Mouse (Mus musculus): ENCODE data around the gene Cisd2.

The Cisd2 gene

DNA sequence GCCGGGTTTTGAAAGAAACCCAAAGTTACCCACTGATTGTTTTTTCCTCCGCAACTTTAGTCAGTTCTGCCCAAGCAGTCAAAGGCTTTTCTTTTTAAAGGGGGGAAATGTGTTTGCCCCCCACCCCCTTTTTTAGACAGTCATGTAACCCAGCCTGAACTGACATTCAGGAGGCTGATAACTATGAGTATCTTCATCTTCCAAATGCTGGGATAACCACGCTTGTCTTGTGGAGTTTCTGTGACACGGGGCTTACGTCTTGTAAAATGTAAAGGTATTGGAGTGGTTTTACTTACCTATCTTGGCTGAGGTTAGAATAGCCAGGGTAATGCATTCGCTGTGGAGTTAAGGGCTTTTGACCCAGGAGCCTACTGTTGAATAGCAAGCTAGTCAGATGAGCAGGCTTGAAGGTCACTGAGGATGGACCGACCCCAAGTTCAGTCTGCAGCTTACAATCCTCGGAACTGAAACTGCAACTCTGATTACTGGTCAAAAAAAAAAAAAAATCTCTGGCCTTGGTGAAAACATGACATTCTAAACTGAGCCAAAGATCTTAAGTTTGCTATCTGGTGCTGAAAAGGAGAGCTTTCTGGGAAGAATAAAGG, at the start of gene Cisd2:
Gene Cisd2 (minus strand): TSS at position 318 of the 605 bp plus-strand sequence.
- DNase-seq (ENCODE audit: low spot score) = peak; percentile 31

DNA sequence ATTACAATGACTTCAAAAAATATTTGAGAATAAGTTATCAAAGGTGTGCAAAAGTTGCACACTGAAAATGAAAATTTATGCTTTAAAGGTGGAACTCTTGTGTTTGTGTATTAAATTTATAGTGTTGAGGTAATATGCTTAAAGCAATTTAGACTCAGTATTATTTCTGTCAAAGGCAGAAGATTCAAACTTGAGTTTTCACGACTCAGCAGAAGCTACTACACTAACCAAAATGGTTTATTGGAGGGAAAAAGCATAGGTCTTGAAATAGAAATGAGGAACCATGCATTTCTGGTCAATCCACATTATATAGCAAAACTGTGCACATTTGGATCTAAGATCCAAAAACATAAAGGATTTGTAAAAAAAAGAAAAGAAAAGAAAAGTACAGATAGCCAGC, 47.1 kb upstream of the Cisd2 start:
- DNase-seq (ENCODE audit: low spot score) = no peak

GRCm38 (mm10) chr3:135469974-135470373, 46.2 kb upstream of the Cisd2 start:
- no peak for DNase-seq (ENCODE audit: low spot score)

DNA sequence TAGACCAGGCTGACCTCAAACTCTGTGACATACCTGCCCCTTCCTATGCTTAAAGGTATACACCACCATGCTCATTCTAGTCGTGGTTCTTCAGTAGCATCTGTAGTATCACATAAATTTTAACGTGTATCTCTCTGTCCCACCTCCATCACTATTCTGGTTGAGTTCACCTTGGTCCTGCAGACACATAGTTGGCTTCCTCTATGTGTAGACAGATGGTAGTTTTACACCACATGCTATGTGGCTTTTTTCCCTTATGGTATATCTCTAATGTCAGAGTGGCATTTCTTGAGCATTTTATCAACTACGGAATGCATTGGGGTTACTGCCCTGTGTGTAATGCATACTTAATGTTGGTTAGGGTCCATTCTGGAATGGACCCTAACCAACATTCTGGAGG, 45.4 kb upstream of the Cisd2 start:
- no peak for DNase-seq (ENCODE audit: low spot score)

DNA sequence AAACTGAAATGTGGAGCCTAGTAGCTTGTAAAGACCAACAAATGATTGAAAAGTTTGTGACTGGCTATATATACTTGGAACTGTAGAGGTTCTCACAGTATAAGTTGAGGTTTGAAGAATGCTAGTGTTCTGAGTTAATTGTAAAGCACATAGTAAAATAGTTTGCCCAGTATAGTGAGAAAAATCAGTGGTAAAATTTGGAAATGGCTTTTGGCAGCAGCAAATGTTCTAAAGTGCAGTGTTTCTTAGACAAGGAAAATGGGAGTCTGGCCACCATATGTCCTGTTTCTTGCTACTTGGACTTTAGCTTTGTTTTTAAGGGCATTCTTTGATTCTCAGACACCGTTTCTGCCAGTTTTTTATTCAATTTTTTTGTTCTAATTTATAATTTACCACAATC, 44.7 kb upstream of the Cisd2 start:
- DNase-seq (ENCODE audit: low spot score) = no peak

DNA sequence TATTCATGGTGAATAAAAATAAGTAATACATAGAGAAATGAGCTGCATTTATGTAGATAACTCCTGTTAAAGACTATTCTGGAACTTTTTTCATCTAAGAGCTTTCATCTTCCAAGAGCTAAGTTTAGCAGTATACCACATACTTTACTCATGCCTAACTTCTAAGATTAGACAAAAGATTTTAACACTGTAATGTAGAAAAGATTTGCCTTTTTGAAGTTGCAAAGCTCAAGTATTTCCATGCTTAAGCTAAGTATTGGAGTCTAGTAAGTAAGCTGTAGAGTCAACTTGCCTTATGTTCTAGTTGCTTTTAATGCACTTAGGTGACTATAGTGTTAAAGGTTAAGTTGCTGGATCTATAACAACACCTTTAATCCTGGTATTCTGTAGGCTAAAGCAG, 35.3 kb upstream of the Cisd2 start:
- DNase-seq (ENCODE audit: low spot score) = no peak

DNA sequence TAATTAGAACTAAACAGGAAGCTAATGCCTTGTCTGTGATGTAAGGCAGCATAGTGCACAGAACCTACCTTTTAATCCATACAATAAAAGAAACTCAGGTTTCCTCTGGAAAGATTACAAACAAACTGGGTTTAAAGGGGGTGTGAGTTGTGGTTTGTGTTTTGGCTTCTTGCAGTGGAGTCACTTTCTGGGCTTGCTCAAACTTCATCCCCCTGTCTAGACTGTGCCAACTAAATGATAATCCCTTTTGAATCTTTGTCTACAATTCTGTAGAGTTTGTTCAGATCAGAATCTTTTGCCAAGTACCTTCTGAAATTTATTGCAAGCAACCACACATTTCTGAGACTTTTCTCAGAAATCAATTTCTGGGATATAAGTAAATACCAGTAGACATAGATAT, 21.2 kb upstream of the Cisd2 start:
- no peak for DNase-seq (ENCODE audit: low spot score)

DNA sequence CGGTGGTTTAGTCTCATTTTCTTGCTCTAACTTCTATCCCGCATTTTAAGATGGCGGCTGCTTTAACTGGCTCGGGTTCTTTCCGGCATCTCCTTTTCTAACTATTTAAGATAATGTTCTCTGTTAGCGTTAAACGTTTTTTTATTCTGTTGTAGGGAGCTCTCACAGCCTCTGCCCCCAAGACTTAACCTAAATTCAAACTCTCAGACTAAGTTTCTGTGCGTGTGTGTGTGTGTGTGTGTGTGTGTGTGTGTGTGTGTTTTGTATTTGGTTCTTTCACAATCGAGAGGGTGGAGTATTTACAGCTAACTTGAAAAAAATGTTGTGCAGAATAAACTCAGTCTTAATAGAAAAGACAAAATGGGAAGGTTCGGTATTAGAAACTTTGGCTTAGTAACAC, 16.9 kb upstream of the Cisd2 start:
- DNase-seq (ENCODE audit: low spot score) = no peak

DNA sequence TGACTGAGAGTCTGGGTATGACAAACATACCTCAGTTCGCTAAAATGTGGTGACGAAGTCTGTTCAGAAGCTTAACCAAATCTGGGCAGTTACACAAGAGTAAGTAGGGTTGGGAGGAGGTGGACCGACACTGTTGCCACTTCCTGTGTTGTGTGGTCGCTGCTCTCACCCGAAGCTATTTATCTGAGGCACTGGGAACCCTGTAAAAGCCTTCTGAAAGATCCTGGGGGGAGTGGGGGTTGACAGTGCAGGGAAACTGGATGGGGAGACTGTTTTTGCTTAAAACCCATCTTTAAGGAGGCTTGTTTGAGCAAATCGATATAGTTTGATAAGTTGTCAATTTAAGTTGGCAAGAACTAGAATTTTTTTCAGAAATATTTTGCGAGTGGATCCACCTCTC, 16.5 kb upstream of the Cisd2 start:
- DNase-seq (ENCODE audit: low spot score) = peak; percentile 34

GRCm38 (mm10) chr3:135439651-135440050, 15.9 kb upstream of the Cisd2 start:
- no peak for DNase-seq (ENCODE audit: low spot score)

DNA sequence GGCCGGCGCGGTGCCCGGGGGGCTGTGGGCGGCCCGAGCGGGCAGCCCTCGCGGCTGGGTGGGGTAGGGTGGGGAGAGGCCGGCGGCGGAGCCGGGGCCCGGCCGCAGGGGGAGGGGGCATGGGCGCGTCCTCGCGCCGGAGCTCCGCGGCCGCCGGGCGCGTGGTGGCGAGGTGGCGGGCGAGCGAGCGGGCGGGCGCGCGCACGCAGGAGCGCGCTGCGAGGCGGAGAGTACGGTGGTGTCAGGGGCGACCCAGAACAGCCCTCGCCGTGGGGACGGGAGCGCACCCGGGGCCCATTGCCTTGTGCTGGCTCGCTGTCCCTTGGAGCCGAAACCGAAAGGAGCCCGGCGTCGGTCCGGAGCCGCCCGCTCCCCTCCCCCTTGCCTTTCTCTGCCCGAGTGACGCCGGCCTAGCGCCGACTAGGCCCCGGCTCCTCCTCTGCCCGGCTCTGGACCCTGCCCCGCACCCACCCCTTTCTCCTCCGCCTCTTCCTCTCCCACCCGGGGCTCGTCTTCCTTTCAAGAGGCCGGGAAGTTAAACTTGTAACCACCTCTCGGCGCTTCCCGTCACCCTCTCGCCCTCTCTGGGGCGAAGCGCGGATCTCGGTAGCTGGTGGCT, 15.3 kb upstream of the Cisd2 start:
- peak; percentile 80 for DNase-seq (ENCODE audit: low spot score)

DNA sequence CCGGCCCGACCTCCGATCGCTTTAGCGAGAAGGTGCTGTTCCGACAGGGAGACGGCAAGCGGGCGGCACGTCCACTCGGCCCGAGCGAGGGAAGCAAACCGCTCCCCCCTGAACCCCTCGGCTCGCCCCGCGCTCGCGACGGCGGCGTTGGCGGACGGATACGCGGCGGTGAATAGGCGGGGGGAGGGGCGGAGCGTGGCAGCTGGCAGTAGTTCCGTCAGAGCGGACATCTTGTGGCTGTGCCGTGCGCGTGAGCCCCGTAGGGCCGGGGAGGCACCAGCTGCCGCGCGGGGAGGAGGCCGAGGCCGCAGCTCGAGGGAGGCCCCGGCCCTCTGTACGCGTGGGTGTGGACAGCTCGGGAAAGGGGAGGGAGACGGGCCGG, 14.8 kb upstream of the Cisd2 start:
- DNase-seq (ENCODE audit: low spot score) = peak; percentile 87

- peak; percentile 98 for DNase-seq (ENCODE audit: low spot score)
Measured at GRCm38 (mm10) chr3:135437758-135438495, 14.2 kb upstream of the Cisd2 start, which contains the start of gene Ube2d3. Ube2d3 (plus strand) TSS chr3:135438149.

- DNase-seq (ENCODE audit: low spot score) = peak; percentile 17
Measured at GRCm38 (mm10) chr3:135436901-135437616, 13.3 kb upstream of the Cisd2 start.

GRCm38 (mm10) chr3:135422856-135423607, 693 bp downstream of the Cisd2 start:
- peak; percentile 89 for DNase-seq (ENCODE audit: low spot score)

DNA sequence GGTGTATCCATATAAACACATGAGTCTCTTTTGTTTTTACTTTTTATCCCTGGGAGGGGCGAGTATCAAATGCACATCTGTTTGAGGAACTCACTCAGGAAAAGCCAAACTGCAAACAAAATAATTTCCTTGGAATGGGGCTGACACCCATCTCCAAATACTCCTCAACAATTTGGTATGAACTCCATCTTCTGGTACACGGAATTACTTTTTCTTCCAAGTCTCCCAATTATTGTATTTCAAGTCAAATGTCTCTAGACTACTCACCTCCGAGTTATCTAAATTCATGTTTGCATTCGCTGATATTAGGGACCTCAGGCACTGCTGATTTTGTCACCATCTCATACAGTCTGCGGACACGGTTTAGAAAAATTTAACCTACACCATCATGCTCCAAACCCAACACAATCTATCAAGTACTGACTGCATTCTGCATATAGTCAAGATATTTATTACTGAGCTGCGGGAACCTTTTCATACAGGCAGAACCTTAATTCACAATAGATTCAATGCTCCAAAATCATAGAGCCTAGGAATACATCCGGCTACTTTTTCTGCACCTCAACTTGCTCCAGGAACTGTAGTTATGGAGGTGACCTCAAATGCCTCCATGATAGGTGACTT, 1.4 kb downstream of the Cisd2 start:
- DNase-seq (ENCODE audit: low spot score) = no peak

- DNase-seq (ENCODE audit: low spot score) = no peak
Measured at GRCm38 (mm10) chr3:135421310-135421594, 2.5 kb downstream of the Cisd2 start.

DNA sequence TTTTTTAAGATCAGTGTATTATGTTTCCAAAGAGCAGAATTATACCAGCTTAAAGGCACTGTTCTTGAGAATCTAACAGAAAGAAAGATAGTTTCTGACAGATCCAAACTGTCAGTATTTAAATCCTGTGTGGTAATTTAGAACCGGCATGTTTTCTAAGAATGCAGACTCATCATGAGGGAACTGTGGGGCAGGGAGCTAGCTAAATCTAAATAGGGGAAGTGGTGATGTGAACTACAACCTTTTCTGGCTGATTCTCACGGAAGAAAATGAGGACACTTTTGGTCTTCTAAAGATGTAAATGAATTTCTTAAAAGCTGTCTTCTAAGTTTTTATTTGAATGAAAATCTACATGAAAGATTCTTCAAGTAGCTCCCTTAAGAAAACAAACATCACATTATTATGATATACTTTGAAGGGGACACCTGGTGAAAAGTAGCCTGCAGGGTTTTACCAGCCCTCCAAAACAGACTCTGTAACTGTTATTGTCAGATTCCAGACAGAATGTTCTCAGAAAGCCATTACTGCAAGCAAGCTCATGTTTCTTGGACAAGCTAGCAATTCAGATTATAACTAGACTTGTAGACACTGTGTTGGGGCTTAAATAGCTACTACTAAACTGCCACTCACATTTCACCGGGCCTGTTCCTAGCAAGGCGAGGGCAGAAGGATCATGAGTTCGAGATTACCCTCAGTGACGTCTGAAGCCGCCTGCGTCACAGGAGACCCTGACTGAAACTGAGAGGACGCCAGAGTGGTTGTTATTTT, 3.0 kb downstream of the Cisd2 start:
- DNase-seq (ENCODE audit: low spot score) = no peak

DNA sequence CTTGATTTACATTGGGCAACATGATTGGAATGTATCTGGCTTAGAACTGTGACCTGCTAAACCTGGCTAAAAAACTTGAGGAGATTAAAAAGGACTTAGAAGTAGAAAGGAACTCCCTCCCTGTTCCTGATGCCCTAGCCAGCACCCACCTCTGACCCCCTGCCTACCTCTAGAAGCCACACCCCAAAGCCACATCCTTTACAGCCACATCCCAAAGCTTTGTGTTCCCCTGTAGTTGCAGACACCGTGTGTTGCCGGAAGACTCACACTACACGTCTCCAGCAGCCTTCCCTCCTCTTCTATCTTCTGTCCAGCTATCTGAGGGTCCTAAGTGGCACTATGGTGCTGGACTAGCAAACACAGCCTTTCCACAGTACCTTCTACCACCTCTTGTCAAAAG, 5.9 kb downstream of the Cisd2 start:
- DNase-seq (ENCODE audit: low spot score) = no peak

GRCm38 (mm10) chr3:135417245-135417644, 6.5 kb downstream of the Cisd2 start:
- no peak for DNase-seq (ENCODE audit: low spot score)

GRCm38 (mm10) chr3:135411824-135412223, 11.9 kb downstream of the Cisd2 start:
- peak; percentile 67 for DNase-seq (ENCODE audit: low spot score)
